Mouse (Mus musculus) ES-E14 (cell line): Measurements from ENCODE around the gene Gm8909. TPM values are rescaled to one million over a fixed set of nuclear protein-coding genes. Genes with fewer than 3 reads are reported as not detected.
A peak's percentile ranks its signal among the peaks of the same experiment; 100 is the strongest.
"Not testable (repeated sequence)": the region's sequence is repeated elsewhere in the genome, so short reads cannot be mapped to it uniquely, and the experiment has no call there.

Experiments
- DNase-seq: peaks from one replicate; pipeline ENCODE4 v3.0.0-alpha.2; 2013; ENCODE audit warnings: low read depth, low spot score
- H3K27ac ChIP-seq: 2 replicates; pipeline ENCODE4 v1.5.1; 2012; ENCODE audit warnings: low read depth, mild to moderate bottlenecking, low read length, moderate library complexity, mixed read lengths; ENCODE audit not compliant: poor library complexity, insufficient read depth, severe bottlenecking
- H3K36me3 ChIP-seq: 2 replicates; pipeline ENCODE4 v1.6.1; 2012; ENCODE audit warnings: mild to moderate bottlenecking, low read length, moderate library complexity, mixed read lengths; ENCODE audit not compliant: control insufficient read depth, poor library complexity, insufficient read depth, severe bottlenecking
- H3K4me1 ChIP-seq, 2 experiments: fragments of 150-350 bp in 1 of 2; sonication (generic) in 1 of 2; 2 replicates each; pipeline ENCODE4 v1.6.1; 2012; ENCODE audit warnings: low read length in 2 of 2, mild to moderate bottlenecking in 1 of 2, mixed read lengths in 1 of 2; ENCODE audit not compliant: control insufficient read depth in 2 of 2, insufficient read depth in 2 of 2, poor library complexity in 1 of 2
- H3K4me3 ChIP-seq, 2 experiments: fragments of 150-350 bp in 1 of 2; sonication (generic) in 1 of 2; 2 replicates each; pipeline ENCODE4 v1.5.1; 2012; ENCODE audit warnings: low read length in 2 of 2, low read depth in 1 of 2, mild to moderate bottlenecking in 1 of 2, mixed read lengths in 1 of 2; ENCODE audit not compliant: insufficient read depth in 1 of 2, poor library complexity in 1 of 2, severe bottlenecking in 1 of 2
- H3K9ac ChIP-seq: 2 replicates; pipeline ENCODE4 v1.6.1; 2012; ENCODE audit warnings: low read depth, mild to moderate bottlenecking, low read length, mixed read lengths; ENCODE audit not compliant: poor library complexity, insufficient read depth, severe bottlenecking
- H3K9me3 ChIP-seq: fragments of 150-350 bp; sonication (generic); 2 replicates; pipeline ENCODE4 v1.6.1; 2012; ENCODE audit warnings: low read depth, mild to moderate bottlenecking, low read length; ENCODE audit not compliant: control insufficient read depth, insufficient read depth
- CHD2 ChIP-seq: IDR thresholded peaks from 2 replicates; pipeline ENCODE4 v1.6.1; 2014; ENCODE audit warnings: mild to moderate bottlenecking, low read depth, low read length, inconsistent platforms
- HCFC1 ChIP-seq: IDR thresholded peaks from 2 replicates; pipeline ENCODE4 v1.6.1; 2012; ENCODE audit warnings: low read length, inconsistent platforms, borderline replicate concordance; ENCODE audit not compliant: insufficient read depth
- MAFK ChIP-seq: IDR thresholded peaks from 2 replicates; pipeline ENCODE4 v1.6.1; 2014; ENCODE audit warnings: mild to moderate bottlenecking, low read depth, low read length, inconsistent platforms; ENCODE audit not compliant: insufficient read depth
- ZC3H11A ChIP-seq: IDR thresholded peaks from 2 replicates; pipeline ENCODE4 v1.6.1; 2012; ENCODE audit warnings: low read depth, mild to moderate bottlenecking, inconsistent platforms, low read length, borderline replicate concordance
- ZNF384 ChIP-seq: IDR thresholded peaks from 2 replicates; pipeline ENCODE4 v1.6.1; 2012; ENCODE audit warnings: low read depth, low read length, inconsistent platforms
- in situ Hi-C, 2 experiments: fragments of 600-800 bp; cut with MboI; formaldehyde crosslinking; loops; one replicate each; pipeline ENCODE4 v1.15.1; 2025; ENCODE audit warnings: low sequenced_read_pairs in 2 of 2, inconsistent platforms in 1 of 2; ENCODE audit not compliant: unreplicated experiment in 2 of 2
- total RNA-seq: library from RNA; depleted of rRNA; stranded (reverse); fragments of 300-350 nt; gene quantifications from 2 replicates; pipeline ENCODE4 v1.2.3, GENCODE M21; 2012

Gene Gm8909
- total RNA-seq, 1 experiment = not detected

GRCm38 (mm10) chr17:36131516-36132265, 36.6 kb downstream of the Gm8909 start:
- Histone ChIP-seq H3K36me3 (no peaks in the 10 kb centered on the region), H3K4me1 (no peaks in the 10 kb centered on the region), H3K9me3 (no peaks in the 10 kb centered on the region), H3K4me3 (no peak overlapping the region), H3K27ac (no peak overlapping the region), H3K9ac (no peak overlapping the region)
- no peak for TF ChIP-seq ZNF384
- no peak for TF ChIP-seq HCFC1
- TF ChIP-seq MAFK = no peak
- TF ChIP-seq CHD2 = no peak
- TF ChIP-seq ZC3H11A = no peak
- no peak for DNase-seq
- in situ Hi-C loops = no loop called here

GRCm38 (mm10) chr17:36128968-36129817, 39.1 kb downstream of the Gm8909 start, which contains the start of gene Gm7030:
Gene Gm7030 (minus strand): TSS chr17:36129425.
- not testable (repeated sequence) for H3K27ac ChIP-seq, H3K36me3 ChIP-seq, H3K9me3 ChIP-seq, H3K9ac ChIP-seq, H3K4me1 ChIP-seq, DNase-seq
- in situ Hi-C loops = loop anchor here in 1 of 2 experiments (10.0 kb wide), 1 partner anchor 64 kb away; no protein-coding TSS in a partner anchor
- H3K4me3 ChIP-seq = peak within 1 kb of the TSS in 1 of 2 experiments; percentile 4; a peak in 1 of 4 replicates

DNA sequence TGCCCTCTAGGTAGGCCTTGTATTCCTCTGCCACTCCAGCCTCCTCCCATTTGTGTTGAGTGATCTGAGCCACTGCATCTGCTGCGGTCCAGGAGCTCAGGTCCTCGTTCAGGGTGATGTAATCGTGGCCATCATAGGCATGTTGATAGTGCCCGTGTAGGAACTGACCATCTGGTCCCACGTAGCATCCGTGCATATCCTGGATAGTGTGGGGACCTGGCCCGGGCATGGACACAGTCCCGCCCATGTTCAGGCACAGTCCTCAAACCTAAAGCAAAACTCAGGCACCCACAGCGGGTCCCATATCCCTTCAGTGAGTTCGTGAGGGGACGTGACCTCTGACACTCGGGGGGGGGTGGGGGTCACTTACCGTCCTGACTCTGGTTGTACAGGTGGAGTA, 39.8 kb downstream of the Gm8909 start:
- H3K4me1 ChIP-seq = not testable (repeated sequence)

DNA sequence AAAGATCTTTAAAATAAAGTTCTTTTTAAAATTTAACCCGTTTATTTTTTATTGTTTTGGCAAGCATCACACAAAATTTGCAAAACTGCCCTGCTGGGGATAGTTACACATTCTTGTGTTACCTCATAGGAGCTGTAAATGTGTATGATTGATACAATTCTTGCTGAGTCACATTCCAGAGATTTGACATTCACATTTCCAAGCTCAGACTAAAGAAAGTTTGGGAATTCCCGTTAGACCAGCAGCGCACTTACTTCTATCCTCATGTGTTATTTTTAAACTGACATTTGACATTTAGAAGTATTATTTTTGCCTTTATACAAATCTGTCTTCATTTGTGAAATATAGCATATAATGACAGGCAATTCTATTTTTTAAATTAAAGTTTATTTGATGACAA, 44.2 kb downstream of the Gm8909 start:
- in situ Hi-C loops = loop anchor here in 1 of 2 experiments (10.0 to 25.0 kb wide), 2 partner anchors 59 to 137 kb away; partner anchors contain the start of genes Gnl1 and Prr3
- DNase-seq, H3K9me3 ChIP-seq, H3K4me1 ChIP-seq, H3K27ac ChIP-seq, H3K36me3 ChIP-seq, H3K4me3 ChIP-seq, H3K9ac ChIP-seq: not testable (repeated sequence)

More for the DNA sequence above, 39.8 kb downstream of the Gm8909 start:
- H3K27ac ChIP-seq, H3K9me3 ChIP-seq, H3K4me3 ChIP-seq, H3K36me3 ChIP-seq, DNase-seq, H3K9ac ChIP-seq: not testable (repeated sequence)
- in situ Hi-C loops = loop anchor here in 1 of 2 experiments (10.0 kb wide), 1 partner anchor 64 kb away; no protein-coding TSS in a partner anchor
